ENCODE assay signal across 9 mouse cellular contexts in the genomic region with DNA sequence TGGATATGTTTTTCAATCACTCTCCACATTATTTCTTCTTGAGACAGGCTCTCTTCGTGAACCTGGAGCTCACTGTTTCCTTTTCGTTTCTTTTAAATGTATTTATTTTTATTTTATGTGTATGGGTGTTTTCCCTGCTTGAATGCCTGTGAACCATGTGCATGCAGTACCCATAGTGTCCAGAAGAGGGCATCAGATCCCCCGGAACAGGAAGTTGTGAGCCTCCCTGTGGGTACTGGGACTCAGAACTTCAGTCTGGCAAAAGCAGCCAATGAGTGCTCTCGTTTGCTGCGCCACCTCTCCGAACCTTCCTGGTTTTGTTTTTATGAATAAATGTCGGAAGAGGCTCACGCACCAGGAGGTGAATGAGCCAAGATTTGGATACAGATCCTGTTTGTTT. TPM values are rescaled to one million over a fixed set of nuclear protein-coding genes. Genes with fewer than 3 reads are reported as not detected.
DNase-seq lines count a peak whose midpoint lies in the region; ATAC-seq and TF ChIP-seq lines count a peak whose summit lies in the region.
"Had no signal": no experiment of that assay in that cellular context is flagged by ENCODE, and none has a peak within 500 bp of the region (broad histone marks: within the 10 kb centered on the region; RNA-seq: fewer than 3 reads in every experiment).

No protein-coding gene starts in this region.

- ATAC-seq in hindbrain, embryonic 11.5 days (ENCODE audit: low FRiP score) = no peak
- no peak for ATAC-seq in hindbrain, embryonic 16.5 days
- 0 out of 2 replicates have a peak, but pooled peaks have one; percentile 41 for ATAC-seq in liver, embryonic 14.5 days (ENCODE audit: insufficient read depth)
- ATAC-seq in forebrain, embryonic 15.5 days (replicated peaks) = no peak
- no peak for ATAC-seq in hindbrain, embryonic 14.5 days (ENCODE audit: low FRiP score)

- peak; percentile 27 for DNase-seq in hindbrain, embryonic 11.5 days (ENCODE audit: low spot score)
- peak; percentile 55 for DNase-seq in CD4-positive helper T cell, adult 2 months (ENCODE audit: low read depth, low spot score)
- DNase-seq in adrenal gland, adult 18-20 months (ENCODE audit: low spot score in 2 of 2) = peak; percentile 5 to 24
- DNase-seq in liver, embryonic 14.5 days (ENCODE audit: low read depth in 3 of 3, low spot score in 3 of 3) = peak in 1 of 3 experiments; percentile 42
- peak; percentile 49 for DNase-seq in thymus, postnatal 0 days (ENCODE audit: low spot score)
- DNase-seq in hindbrain, embryonic 14.5 days (ENCODE audit: low spot score) = no peak

- H3K4me3 ChIP-seq in hindbrain, embryonic 11.5 days (ENCODE audit: low read depth, low read length) = no peak overlapping the region
- no peak overlapping the region for H3K4me3 ChIP-seq in hindbrain, embryonic 16.5 days (ENCODE audit: low read length)
- no peak overlapping the region for H3K4me3 ChIP-seq in liver, embryonic 14.5 days (ENCODE audit: insufficient read depth in 1 of 2, low read depth in 2 of 2, low read length in 2 of 2)
- no peak overlapping the region for H3K4me3 ChIP-seq in forebrain, embryonic 15.5 days
- H3K4me3 ChIP-seq in hindbrain, embryonic 14.5 days (replicated peaks; ENCODE audit: low read length) = no peak overlapping the region

- H3K27me3 ChIP-seq in hindbrain, embryonic 11.5 days (ENCODE audit: control insufficient read depth, insufficient read depth, low read length) = no peaks in the 10 kb centered on the region
- no peaks in the 10 kb centered on the region for H3K27me3 ChIP-seq in hindbrain, embryonic 16.5 days (replicated peaks; ENCODE audit: control insufficient read depth, insufficient read depth, low read length)
- H3K27me3 ChIP-seq in liver, embryonic 14.5 days (ENCODE audit: control insufficient read depth, insufficient read depth, low read length) = no peaks in the 10 kb centered on the region
- H3K27me3 ChIP-seq in forebrain, embryonic 15.5 days = no peaks in the 10 kb centered on the region
- H3K27me3 ChIP-seq in hindbrain, embryonic 14.5 days (ENCODE audit: control insufficient read depth, insufficient read depth, low read length) = no peaks in the 10 kb centered on the region

- no peaks in the 10 kb centered on the region for H3K36me3 ChIP-seq in hindbrain, embryonic 11.5 days (ENCODE audit: control insufficient read depth, insufficient read depth, low read length)
- H3K36me3 ChIP-seq in hindbrain, embryonic 16.5 days (ENCODE audit: control insufficient read depth, insufficient read depth, low read length) = no peaks in the 10 kb centered on the region
- no peaks in the 10 kb centered on the region for H3K36me3 ChIP-seq in liver, embryonic 14.5 days (replicated peaks; ENCODE audit: control insufficient read depth, insufficient read depth, low read depth)
- no peaks in the 10 kb centered on the region for H3K36me3 ChIP-seq in forebrain, embryonic 15.5 days
- H3K36me3 ChIP-seq in hindbrain, embryonic 14.5 days (replicated peaks; ENCODE audit: control insufficient read depth, insufficient read depth) = no peaks in the 10 kb centered on the region

- H3K27ac ChIP-seq in hindbrain, embryonic 11.5 days (ENCODE audit: low read depth, low read length) = no peak overlapping the region
- no peak overlapping the region for H3K27ac ChIP-seq in hindbrain, embryonic 16.5 days (ENCODE audit: low read depth, low read length)
- no peak overlapping the region for H3K27ac ChIP-seq in liver, embryonic 14.5 days
- H3K27ac ChIP-seq in forebrain, embryonic 15.5 days (replicated peaks) = no peak overlapping the region
- H3K27ac ChIP-seq in hindbrain, embryonic 14.5 days = no peak overlapping the region

- TF ChIP-seq EP300 in liver, embryonic 14.5 days (IDR thresholded peaks at IDR 0.05; ENCODE audit: low read depth) = no peak

- H3K9ac ChIP-seq in hindbrain, embryonic 11.5 days (ENCODE audit: low read depth, low read length) = no peak overlapping the region
- no peak overlapping the region for H3K9ac ChIP-seq in hindbrain, embryonic 16.5 days (ENCODE audit: low read depth, low read length)
- H3K9ac ChIP-seq in liver, embryonic 14.5 days (replicated peaks) = no peak overlapping the region
- no peak overlapping the region for H3K9ac ChIP-seq in forebrain, embryonic 15.5 days (replicated peaks)
- no peak overlapping the region for H3K9ac ChIP-seq in hindbrain, embryonic 14.5 days

- H3K9me3 ChIP-seq in hindbrain, embryonic 11.5 days (ENCODE audit: control insufficient read depth, low read length) = no peaks in the 10 kb centered on the region
- H3K9me3 ChIP-seq in hindbrain, embryonic 16.5 days (ENCODE audit: control insufficient read depth, low read length) = no peaks in the 10 kb centered on the region
- H3K9me3 ChIP-seq in liver, embryonic 14.5 days (ENCODE audit: control insufficient read depth, low read length) = no peaks in the 10 kb centered on the region
- H3K9me3 ChIP-seq in forebrain, embryonic 15.5 days = no peaks in the 10 kb centered on the region
- no peaks in the 10 kb centered on the region for H3K9me3 ChIP-seq in hindbrain, embryonic 14.5 days (ENCODE audit: control insufficient read depth, low read length)

- WGBS in hindbrain, embryonic 11.5 days = 67% methylated on average over 8 of the region's 8 CpGs
- 67% methylated on average over 8 of the region's 8 CpGs for WGBS in hindbrain, embryonic 16.5 days
- 39% methylated on average over 8 of the region's 8 CpGs for WGBS in liver, embryonic 14.5 days (ENCODE audit: insufficient replicate concordance)
- WGBS in forebrain, embryonic 15.5 days = 57% methylated on average over 8 of the region's 8 CpGs
- 68% methylated on average over 8 of the region's 8 CpGs for WGBS in hindbrain, embryonic 14.5 days

- no peaks in the 10 kb centered on the region for H3K4me1 ChIP-seq in hindbrain, embryonic 11.5 days (replicated peaks; ENCODE audit: control insufficient read depth, insufficient read depth, low read length)
- H3K4me1 ChIP-seq in hindbrain, embryonic 16.5 days (ENCODE audit: control insufficient read depth, insufficient read depth, low read depth, low read length) = no peaks in the 10 kb centered on the region
- H3K4me1 ChIP-seq in liver, embryonic 14.5 days (replicated peaks; ENCODE audit: control insufficient read depth in 2 of 2, insufficient read depth in 2 of 2, low read length in 1 of 2) = no peaks in the 10 kb centered on the region
- no peaks in the 10 kb centered on the region for H3K4me1 ChIP-seq in forebrain, embryonic 15.5 days
- no peaks in the 10 kb centered on the region for H3K4me1 ChIP-seq in hindbrain, embryonic 14.5 days (replicated peaks; ENCODE audit: control insufficient read depth, insufficient read depth, low read length)

- no peak overlapping the region for H3K4me2 ChIP-seq in hindbrain, embryonic 11.5 days (replicated peaks; ENCODE audit: low read depth, low read length)
- no peak overlapping the region for H3K4me2 ChIP-seq in hindbrain, embryonic 16.5 days (ENCODE audit: low read length)
- H3K4me2 ChIP-seq in liver, embryonic 14.5 days (ENCODE audit: low read depth) = no peak overlapping the region
- no peak overlapping the region for H3K4me2 ChIP-seq in forebrain, embryonic 15.5 days (replicated peaks)
- H3K4me2 ChIP-seq in hindbrain, embryonic 14.5 days (replicated peaks) = no peak overlapping the region

- peak; percentile 90 for TF ChIP-seq CTCF in liver, embryonic 14.5 days (IDR thresholded peaks at IDR 0.05; ENCODE audit: low read depth)

RNA-seq across cellular contexts. Expression of a gene that starts 13.2 kb away (rescaled TPM):
- polyA plus RNA-seq in hindbrain, embryonic 11.5 days (2014; fragmentation: Nextera tagmentation; extraction: Ambion mirVana) = not detected in 2 replicates
- polyA plus RNA-seq in hindbrain, embryonic 16.5 days (2015; fragmentation: Nextera tagmentation; extraction: Ambion mirVana) = not detected in 2 replicates
- total RNA-seq in adrenal gland, adult 18-20 months (2021) = not detected
- not detected in 2 replicates for polyA plus RNA-seq in liver, embryonic 14.5 days (2012; rRNA removed)
- polyA plus RNA-seq in liver, embryonic 14.5 days (2014; fragmentation: Nextera tagmentation; extraction: Ambion mirVana) = not detected in 2 replicates
- polyA plus RNA-seq in thymus, postnatal 0 days (2015; fragmentation: Nextera tagmentation; extraction: Ambion mirVana) = 0.21 TPM in 1 of 2 replicates, not detected in the other
- polyA plus RNA-seq in forebrain, embryonic 15.5 days (2015; fragmentation: Nextera tagmentation; extraction: Ambion mirVana) = 0.38 TPM in 1 of 2 replicates, not detected in the other
- polyA plus RNA-seq in hindbrain, embryonic 14.5 days (2014; fragmentation: Nextera tagmentation; extraction: Ambion mirVana) = not detected in 2 replicates
- polyA plus RNA-seq: neural tube, embryonic 14.5 days had no signal

RNA-seq across cellular contexts. Expression of a gene that starts 20.7 kb away (rescaled TPM):
- polyA plus RNA-seq in hindbrain, embryonic 11.5 days (2014; fragmentation: Nextera tagmentation; extraction: Ambion mirVana) = 15.1 and 16.5 TPM in 2 replicates
- polyA plus RNA-seq in hindbrain, embryonic 16.5 days (2015; fragmentation: Nextera tagmentation; extraction: Ambion mirVana) = 14.0 and 14.5 TPM in 2 replicates
- total RNA-seq in adrenal gland, adult 18-20 months (2021) = 1 to 10 TPM; 5.1 to 6.3 TPM
- 1.7 and 2.2 TPM in 2 replicates for polyA plus RNA-seq in liver, embryonic 14.5 days (2012; rRNA removed)
- polyA plus RNA-seq in liver, embryonic 14.5 days (2014; fragmentation: Nextera tagmentation; extraction: Ambion mirVana) = 5.3 and 6.6 TPM in 2 replicates
- polyA plus RNA-seq in thymus, postnatal 0 days (2015; fragmentation: Nextera tagmentation; extraction: Ambion mirVana) = 11.5 TPM in 2 replicates
- polyA plus RNA-seq in forebrain, embryonic 15.5 days (2015; fragmentation: Nextera tagmentation; extraction: Ambion mirVana) = 15.2 and 15.8 TPM in 2 replicates
- 14.4 and 19.1 TPM in 2 replicates for polyA plus RNA-seq in hindbrain, embryonic 14.5 days (2014; fragmentation: Nextera tagmentation; extraction: Ambion mirVana)

RNA-seq across cellular contexts. Expression of a gene that starts 43.6 kb away (rescaled TPM):
- polyA plus RNA-seq in hindbrain, embryonic 11.5 days (2014; fragmentation: Nextera tagmentation; extraction: Ambion mirVana) = not detected in 2 replicates
- not detected in 2 replicates for polyA plus RNA-seq in hindbrain, embryonic 16.5 days (2015; fragmentation: Nextera tagmentation; extraction: Ambion mirVana)
- total RNA-seq in adrenal gland, adult 18-20 months (2021) = not detected
- polyA plus RNA-seq in liver, embryonic 14.5 days (2012; rRNA removed) = not detected in 2 replicates
- not detected in 2 replicates for polyA plus RNA-seq in liver, embryonic 14.5 days (2014; fragmentation: Nextera tagmentation; extraction: Ambion mirVana)
- not detected in 2 replicates for polyA plus RNA-seq in thymus, postnatal 0 days (2015; fragmentation: Nextera tagmentation; extraction: Ambion mirVana)
- not detected in 2 replicates for polyA plus RNA-seq in forebrain, embryonic 15.5 days (2015; fragmentation: Nextera tagmentation; extraction: Ambion mirVana)
- not detected in 2 replicates for polyA plus RNA-seq in hindbrain, embryonic 14.5 days (2014; fragmentation: Nextera tagmentation; extraction: Ambion mirVana)
- polyA plus RNA-seq: neural tube, embryonic 14.5 days had no signal
